Mouse (Mus musculus) intestine, embryonic 15.5 days (tissue): ENCODE measurements around the gene Fam189a2. TPM values are rescaled to one million over a fixed set of nuclear protein-coding genes. Genes with fewer than 3 reads are reported as not detected.

ENCODE experiments used
- ATAC-seq: fragments of 200-750 bp; cut with Nextera tagmentation; 2 replicates; pipeline ENCODE4 v1.8.0; 2017; ENCODE audit warnings: moderate TSS enrichment, moderate library complexity
- H3K27ac ChIP-seq: fragments of 300-500 bp; sonication (generic); 2 replicates; pipeline ENCODE4 v1.5.1; 2015; ENCODE audit warnings: mild to moderate bottlenecking, inconsistent platforms
- H3K27me3 ChIP-seq: fragments of 300-500 bp; sonication (generic); replicated peaks from 2 replicates; pipeline ENCODE4 v1.6.1; 2015; ENCODE audit warnings: inconsistent platforms
- H3K36me3 ChIP-seq: fragments of 300-500 bp; sonication (generic); 2 replicates; pipeline ENCODE4 v1.6.1; 2015; ENCODE audit warnings: inconsistent platforms
- H3K4me1 ChIP-seq: fragments of 300-500 bp; sonication (generic); replicated peaks from 2 replicates; pipeline ENCODE4 v1.6.1; 2015; ENCODE audit warnings: inconsistent platforms
- H3K4me2 ChIP-seq: fragments of 300-500 bp; sonication (generic); replicated peaks from 2 replicates; pipeline ENCODE4 v1.6.1; 2015; ENCODE audit warnings: mild to moderate bottlenecking, inconsistent platforms
- H3K4me3 ChIP-seq: fragments of 300-500 bp; sonication (generic); replicated peaks from 2 replicates; pipeline ENCODE4 v1.5.1; 2015; ENCODE audit warnings: inconsistent platforms
- H3K9ac ChIP-seq: fragments of 300-500 bp; sonication (generic); 2 replicates; pipeline ENCODE4 v1.6.1; 2015; ENCODE audit warnings: inconsistent platforms
- H3K9me3 ChIP-seq: fragments of 300-500 bp; sonication (generic); 2 replicates; pipeline ENCODE4 v1.6.1; 2016; ENCODE audit warnings: inconsistent platforms
- WGBS: fragments of 180-500 bp; shearing (Covaris S2); methylation state at CpG from one replicate; pipeline ENCODE4 v1.1.7; 2015; 5-methylcytosine and 5-hydroxymethylcytosine counted together
- polyA plus RNA-seq: library from polyadenylated mRNA; unstranded; fragments of >200 nt; fragmentation: Nextera tagmentation; extraction: Ambion mirVana; gene quantifications from 2 replicates; pipeline ENCODE4 v1.2.1, GENCODE M21; 2015

The Fam189a2 gene
- polyA plus RNA-seq, 1 experiment from 2014 or later = 0.80 TPM

DNA sequence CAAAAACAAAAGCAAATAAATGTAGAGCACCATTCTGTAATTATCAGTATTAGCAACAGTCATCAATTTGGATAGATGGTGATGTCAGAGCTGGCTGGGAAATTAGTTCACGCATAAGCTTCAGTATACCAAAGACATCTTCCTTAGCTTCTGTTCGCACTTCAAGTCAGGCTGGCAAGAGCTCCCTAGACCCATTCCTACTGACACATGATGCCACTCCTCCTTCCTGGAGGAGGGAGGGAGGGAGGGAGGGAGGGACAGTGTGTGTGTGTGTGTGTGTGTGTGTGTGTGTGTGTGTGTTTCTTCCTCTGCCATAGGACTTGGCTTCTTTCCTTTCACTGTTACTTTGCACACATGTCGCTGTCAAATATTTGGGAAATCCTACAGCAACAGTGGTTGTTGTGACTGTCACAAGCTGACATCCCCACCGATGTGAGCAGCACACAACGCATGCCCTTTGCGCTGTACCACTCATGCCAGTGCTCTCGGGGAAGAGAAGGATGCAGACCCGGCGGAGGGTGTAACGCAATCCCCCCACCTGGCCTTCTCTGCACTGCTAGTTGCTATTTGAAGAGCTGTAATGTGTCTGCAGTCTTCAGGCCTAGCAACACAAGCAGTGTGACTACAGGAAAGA, 34.9 kb downstream of the Fam189a2 start:
- H3K9ac ChIP-seq = no peak overlapping the region
- no peaks in the 10 kb centered on the region for H3K4me1 ChIP-seq
- no peak overlapping the region for H3K4me2 ChIP-seq
- WGBS = 83% methylated on average over 10 of the region's 10 CpGs
- H3K27me3 ChIP-seq = no peaks in the 10 kb centered on the region
- ATAC-seq = no peak
- H3K27ac ChIP-seq = no peak overlapping the region
- no peaks in the 10 kb centered on the region for H3K36me3 ChIP-seq
- H3K4me3 ChIP-seq = no peak overlapping the region
- H3K9me3 ChIP-seq = no peaks in the 10 kb centered on the region

GRCm38 (mm10) chr19:23988166-23988565, 42.7 kb downstream of the Fam189a2 start:
- no peak for ATAC-seq
- no peaks in the 10 kb centered on the region for H3K27me3 ChIP-seq
- H3K4me1 ChIP-seq = no peaks in the 10 kb centered on the region
- H3K9me3 ChIP-seq = no peaks in the 10 kb centered on the region
- H3K36me3 ChIP-seq = no peaks in the 10 kb centered on the region
- WGBS = 84% methylated on average over 4 of the region's 4 CpGs
- no peak overlapping the region for H3K9ac ChIP-seq
- no peak overlapping the region for H3K4me2 ChIP-seq
- no peak overlapping the region for H3K4me3 ChIP-seq
- H3K27ac ChIP-seq = no peak overlapping the region

DNA sequence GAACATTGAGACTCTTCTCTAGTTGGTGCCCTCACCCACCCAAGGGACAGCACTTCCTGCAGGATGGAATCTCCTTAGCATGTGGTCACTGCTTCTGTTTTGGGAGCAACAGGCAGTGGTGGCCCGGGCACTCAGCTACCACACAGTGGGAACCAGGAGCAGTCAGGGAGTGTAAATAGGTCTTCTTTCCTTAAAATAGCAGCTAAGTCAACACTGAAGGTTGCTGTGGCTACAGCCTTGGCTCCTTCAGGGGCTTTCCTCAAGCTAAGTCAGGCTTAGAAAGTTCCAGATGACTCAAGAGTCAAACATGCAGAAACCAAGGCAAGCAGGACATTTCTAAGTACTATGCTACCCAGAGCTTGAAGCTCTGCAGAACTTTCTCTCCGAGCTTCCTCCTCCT, 43.5 kb downstream of the Fam189a2 start:
- 54% methylated on average over 2 of the region's 2 CpGs for WGBS
- H3K9ac ChIP-seq = no peak overlapping the region
- no peaks in the 10 kb centered on the region for H3K36me3 ChIP-seq

DNA sequence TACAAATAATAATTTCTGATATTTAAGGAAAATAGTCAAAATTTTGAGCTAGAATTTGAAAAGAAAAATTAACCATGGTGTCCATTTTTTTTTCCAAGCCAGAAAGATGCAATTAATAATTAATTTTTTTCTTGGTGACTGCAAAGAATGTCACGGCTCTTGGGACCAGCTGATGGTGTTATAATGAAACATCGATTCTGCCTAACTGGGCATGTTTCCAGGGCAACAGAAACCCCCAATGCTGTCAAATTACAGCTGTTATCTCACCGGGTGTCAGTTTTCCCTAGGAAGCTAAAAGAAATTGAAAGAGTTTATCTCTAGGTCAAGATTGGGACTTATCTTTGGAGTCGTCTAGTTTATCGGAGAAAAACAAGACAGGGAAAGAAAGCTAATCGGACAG, 46.6 kb downstream of the Fam189a2 start:
- H3K9me3 ChIP-seq = no peaks in the 10 kb centered on the region
- no peak overlapping the region for H3K4me3 ChIP-seq
- no peak overlapping the region for H3K4me2 ChIP-seq
- 48% methylated on average over 6 of the region's 6 CpGs for WGBS
- no peaks in the 10 kb centered on the region for H3K27me3 ChIP-seq
- no peak for ATAC-seq
- H3K9ac ChIP-seq = no peak overlapping the region
- H3K4me1 ChIP-seq = no peaks in the 10 kb centered on the region
- H3K27ac ChIP-seq = no peak overlapping the region
- H3K36me3 ChIP-seq = no peaks in the 10 kb centered on the region

More for the DNA sequence above, 43.5 kb downstream of the Fam189a2 start:
- no peaks in the 10 kb centered on the region for H3K9me3 ChIP-seq
- ATAC-seq = no peak
- H3K27ac ChIP-seq = no peak overlapping the region
- H3K4me1 ChIP-seq = no peaks in the 10 kb centered on the region
- H3K4me2 ChIP-seq = no peak overlapping the region
- no peaks in the 10 kb centered on the region for H3K27me3 ChIP-seq
- H3K4me3 ChIP-seq = no peak overlapping the region

DNA sequence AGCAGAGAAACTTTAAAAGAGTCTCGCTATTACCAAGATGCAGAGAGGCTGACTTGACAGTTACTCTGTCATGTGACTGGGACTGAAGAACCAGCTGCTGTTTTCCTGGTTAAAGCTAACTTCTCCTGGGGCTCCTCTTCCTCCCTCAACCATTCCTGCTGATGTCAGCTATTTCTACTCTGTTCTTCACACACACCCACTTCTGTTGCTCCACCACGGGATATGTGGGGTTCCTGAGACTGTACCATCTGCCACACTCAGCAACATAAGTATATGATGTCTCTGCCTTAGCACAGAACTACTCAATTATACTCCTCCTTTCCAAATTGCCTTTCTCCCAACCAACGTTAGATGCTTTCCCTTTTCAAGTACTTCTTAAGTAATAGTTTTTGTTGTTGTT, 50.2 kb downstream of the Fam189a2 start:
- H3K4me1 ChIP-seq = no peaks in the 10 kb centered on the region
- H3K27ac ChIP-seq = no peak overlapping the region
- no peak overlapping the region for H3K4me2 ChIP-seq
- H3K4me3 ChIP-seq = no peak overlapping the region
- H3K36me3 ChIP-seq = no peaks in the 10 kb centered on the region
- 67% methylated on average over 3 of the region's 3 CpGs for WGBS
- no peaks in the 10 kb centered on the region for H3K9me3 ChIP-seq
- no peaks in the 10 kb centered on the region for H3K27me3 ChIP-seq
- no peak overlapping the region for H3K9ac ChIP-seq
- no peak for ATAC-seq

DNA sequence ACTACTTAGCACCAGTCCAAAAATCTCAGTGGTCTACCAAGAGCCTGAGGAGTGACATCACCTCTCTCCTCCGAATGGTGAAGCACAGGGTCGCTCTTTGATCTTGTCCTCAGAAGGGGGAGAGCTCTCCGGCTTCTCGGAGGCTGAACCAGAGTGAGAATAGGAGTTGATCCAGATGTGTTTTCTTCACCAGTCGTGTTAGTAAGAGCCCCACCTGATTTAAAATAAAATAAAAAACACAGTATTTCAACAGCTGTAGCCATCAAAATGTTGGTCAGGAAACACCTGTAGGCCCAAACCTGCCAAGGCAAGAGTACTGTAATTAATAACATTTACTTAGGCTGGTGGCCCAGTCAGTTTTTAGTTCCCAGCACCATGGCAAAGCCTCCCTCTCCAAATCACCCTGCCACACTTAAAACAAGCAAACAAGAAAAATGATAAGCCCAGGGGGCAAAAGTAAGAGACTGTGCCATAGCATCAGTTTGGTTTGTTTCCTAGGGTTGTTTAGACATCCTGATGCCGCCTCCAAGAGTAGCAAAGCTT, 52.8 kb downstream of the Fam189a2 start:
- Histone ChIP-seq H3K27ac (no peak overlapping the region), H3K4me3 (no peak overlapping the region), H3K9ac (no peak overlapping the region), H3K36me3 (no peaks in the 10 kb centered on the region), H3K4me2 (no peak overlapping the region), H3K9me3 (no peaks in the 10 kb centered on the region), H3K27me3 (no peaks in the 10 kb centered on the region), H3K4me1 (peaks cover 4% of the 10 kb centered on the region)
- WGBS = 69% methylated on average over 6 of the region's 6 CpGs
- ATAC-seq = no peak

GRCm38 (mm10) chr19:23972881-23973649, 57.8 kb downstream of the Fam189a2 start:
- no peaks in the 10 kb centered on the region for H3K27me3 ChIP-seq
- H3K4me2 ChIP-seq = no peak overlapping the region
- no peaks in the 10 kb centered on the region for H3K36me3 ChIP-seq
- no peak overlapping the region for H3K9ac ChIP-seq
- WGBS = 69% methylated on average over 16 of the region's 16 CpGs
- ATAC-seq = peak; percentile 63
- H3K4me3 ChIP-seq = no peak overlapping the region
- no peak overlapping the region for H3K27ac ChIP-seq
- peaks cover 10% of the 10 kb centered on the region for H3K4me1 ChIP-seq
- H3K9me3 ChIP-seq = no peaks in the 10 kb centered on the region

DNA sequence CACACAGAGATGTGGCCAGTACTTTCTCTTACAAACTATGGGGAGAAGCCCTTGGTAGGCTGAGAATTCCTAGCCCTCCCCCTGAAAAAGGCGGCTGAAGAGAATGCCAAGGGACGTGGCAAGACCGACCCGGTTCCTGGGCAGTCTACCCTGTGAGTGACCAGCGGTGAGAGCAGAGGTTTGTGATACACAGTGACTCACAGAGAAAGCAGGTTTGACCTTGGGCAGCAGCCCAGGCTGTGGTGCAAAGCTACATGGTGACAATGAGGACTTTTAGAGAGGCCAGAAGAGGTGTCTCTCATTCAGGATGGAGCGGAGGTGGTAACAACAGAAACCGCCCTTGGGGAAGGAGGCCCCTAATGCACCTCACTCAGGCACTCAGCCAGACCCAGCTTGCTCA, 59.4 kb downstream of the Fam189a2 start:
- ATAC-seq = no peak
- 93% methylated on average over 7 of the region's 7 CpGs for WGBS
- H3K36me3 ChIP-seq = no peaks in the 10 kb centered on the region
- H3K4me3 ChIP-seq = no peak overlapping the region
- H3K4me1 ChIP-seq = peaks cover 17% of the 10 kb centered on the region
- H3K9me3 ChIP-seq = no peaks in the 10 kb centered on the region
- H3K27ac ChIP-seq = no peak overlapping the region
- no peak overlapping the region for H3K4me2 ChIP-seq
- no peak overlapping the region for H3K9ac ChIP-seq
- no peaks in the 10 kb centered on the region for H3K27me3 ChIP-seq

DNA sequence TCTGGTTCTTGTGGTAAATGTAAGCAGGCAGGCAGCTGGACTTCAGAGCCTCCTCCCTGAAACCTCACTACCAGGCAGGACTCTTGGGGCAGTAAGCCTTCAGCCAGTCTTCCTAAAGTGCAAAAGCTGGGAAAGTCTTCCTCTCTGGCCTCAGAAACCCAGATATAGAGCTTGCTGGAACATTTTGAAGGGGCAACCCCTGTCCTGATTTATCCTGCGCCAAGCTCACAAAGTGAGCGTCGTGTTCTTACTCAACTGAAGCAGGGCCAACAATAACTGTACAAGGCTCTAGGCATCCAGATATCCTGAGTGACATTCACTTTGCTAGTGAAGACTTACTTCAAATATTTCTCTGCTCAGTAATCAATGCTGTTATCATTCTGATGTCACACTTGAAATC, 60.4 kb downstream of the Fam189a2 start:
- Histone ChIP-seq H3K4me2 (no peak overlapping the region), H3K4me3 (no peak overlapping the region), H3K27me3 (no peaks in the 10 kb centered on the region), H3K4me1 (peaks cover 17% of the 10 kb centered on the region), H3K27ac (no peak overlapping the region), H3K36me3 (no peaks in the 10 kb centered on the region), H3K9ac (no peak overlapping the region), H3K9me3 (no peaks in the 10 kb centered on the region)
- ATAC-seq = no peak
- WGBS = 91% methylated on average over 3 of the region's 3 CpGs

DNA sequence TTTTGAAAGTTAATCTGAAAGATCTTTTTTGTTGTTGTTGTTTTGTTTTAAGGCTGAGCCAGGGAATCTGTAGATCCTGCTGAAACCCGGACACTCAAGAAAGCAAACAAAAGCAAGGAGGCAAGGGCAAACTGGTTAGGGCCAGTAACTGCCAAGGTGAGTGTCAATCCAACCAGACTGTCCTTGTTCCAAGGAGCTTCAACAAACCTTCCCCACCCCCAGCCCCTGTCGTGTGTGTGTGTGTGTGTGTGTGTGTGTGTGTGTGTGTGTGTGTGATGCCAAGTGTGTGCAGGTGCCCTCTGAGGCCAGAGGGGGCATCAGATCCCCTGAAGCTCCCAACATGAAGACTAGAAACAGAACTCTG, 62.0 kb downstream of the Fam189a2 start:
- whole genome bisulfite sequencing = 61% methylated on average over 2 of the region's 2 CpGs
- Histone ChIP-seq H3K4me2 (no peak overlapping the region), H3K9ac (no peak overlapping the region), H3K4me1 (peaks cover 17% of the 10 kb centered on the region), H3K36me3 (no peaks in the 10 kb centered on the region), H3K27ac (no peak overlapping the region), H3K9me3 (no peaks in the 10 kb centered on the region), H3K4me3 (no peak overlapping the region), H3K27me3 (no peaks in the 10 kb centered on the region)
- ATAC-seq = no peak

DNA sequence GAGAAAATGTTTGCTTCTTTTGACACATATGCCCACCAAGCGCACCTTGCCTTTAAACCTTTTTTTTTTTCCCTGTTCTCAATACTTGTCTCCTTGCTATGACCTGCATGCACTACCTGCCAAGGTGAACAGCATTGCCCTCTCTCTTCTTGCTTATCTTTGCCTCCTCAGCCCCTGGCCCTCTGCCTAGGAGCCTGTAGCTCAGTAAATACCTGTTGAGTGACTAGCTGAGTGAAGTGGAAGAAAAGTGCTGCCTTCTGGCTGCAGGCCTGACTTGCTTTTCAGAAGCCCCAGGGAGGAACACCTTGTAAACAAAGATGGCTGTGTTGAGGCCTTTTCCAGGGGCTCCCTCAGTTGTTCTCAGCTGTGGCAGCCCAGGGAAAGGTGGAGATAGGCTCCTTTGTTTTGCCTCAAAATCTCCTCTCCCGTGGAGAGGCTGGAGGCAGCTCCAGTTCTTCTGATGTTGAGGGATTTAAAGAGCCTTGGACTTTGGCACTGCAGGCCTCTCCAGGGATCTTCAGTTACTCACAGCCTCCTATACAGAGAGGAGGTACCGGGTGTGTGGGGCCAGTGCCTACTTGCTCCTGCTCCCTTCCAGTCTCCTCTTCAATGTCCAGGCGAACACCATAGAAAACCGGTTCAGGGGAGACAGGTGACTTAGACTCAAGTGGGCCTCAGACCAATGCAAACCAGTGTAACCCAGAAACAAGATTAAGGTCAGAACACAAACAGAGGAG, 62.5 kb downstream of the Fam189a2 start:
- no peak overlapping the region; the same call in 1 of the 2 replicates for H3K4me2 ChIP-seq
- 56% methylated on average over 5 of the region's 5 CpGs for WGBS
- no peaks in the 10 kb centered on the region for H3K9me3 ChIP-seq
- H3K9ac ChIP-seq = no peak overlapping the region
- no peak overlapping the region for H3K4me3 ChIP-seq
- H3K27me3 ChIP-seq = no peaks in the 10 kb centered on the region
- peaks cover 17% of the 10 kb centered on the region for H3K4me1 ChIP-seq
- peak overlapping the region; percentile 48; the same call in 1 of the 2 replicates for H3K27ac ChIP-seq
- peak; percentile 80 for ATAC-seq
- no peaks in the 10 kb centered on the region for H3K36me3 ChIP-seq

DNA sequence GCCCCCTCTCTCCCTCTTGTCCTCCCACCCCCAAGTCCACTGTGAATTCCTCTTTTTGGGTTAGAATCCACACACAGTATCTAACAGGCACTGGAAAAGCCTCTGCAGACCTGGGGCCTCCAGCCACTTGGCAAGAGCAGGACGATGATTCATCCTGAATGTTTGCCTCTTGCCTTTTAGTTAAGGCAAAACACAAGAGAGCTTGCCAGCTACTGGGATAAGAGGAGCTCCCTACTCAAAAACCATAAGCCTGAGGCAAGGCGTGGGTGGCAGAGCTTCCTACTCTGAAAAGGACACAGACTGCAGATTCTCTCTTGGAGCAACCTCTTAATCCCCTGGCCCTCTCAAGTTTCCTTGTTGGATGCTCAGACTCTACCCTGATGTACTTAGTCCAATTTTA, 63.7 kb downstream of the Fam189a2 start:
- no peaks in the 10 kb centered on the region for H3K36me3 ChIP-seq
- no peak overlapping the region for H3K9ac ChIP-seq
- 39% methylated on average over 2 of the region's 2 CpGs for WGBS
- no peaks in the 10 kb centered on the region for H3K9me3 ChIP-seq
- H3K27me3 ChIP-seq = no peaks in the 10 kb centered on the region
- peak; percentile 25; the same call in 1 of the 2 replicates for ATAC-seq
- H3K4me1 ChIP-seq = peaks cover 8% of the 10 kb centered on the region; the same call in 1 of the 2 replicates
- H3K4me3 ChIP-seq = no peak overlapping the region
- H3K27ac ChIP-seq = peak overlapping the region; percentile 10; the same call in 1 of the 2 replicates
- H3K4me2 ChIP-seq = no peak overlapping the region
